Mouse (Mus musculus): ENCODE measurements around the gene Rpgrip1l.

DNA sequence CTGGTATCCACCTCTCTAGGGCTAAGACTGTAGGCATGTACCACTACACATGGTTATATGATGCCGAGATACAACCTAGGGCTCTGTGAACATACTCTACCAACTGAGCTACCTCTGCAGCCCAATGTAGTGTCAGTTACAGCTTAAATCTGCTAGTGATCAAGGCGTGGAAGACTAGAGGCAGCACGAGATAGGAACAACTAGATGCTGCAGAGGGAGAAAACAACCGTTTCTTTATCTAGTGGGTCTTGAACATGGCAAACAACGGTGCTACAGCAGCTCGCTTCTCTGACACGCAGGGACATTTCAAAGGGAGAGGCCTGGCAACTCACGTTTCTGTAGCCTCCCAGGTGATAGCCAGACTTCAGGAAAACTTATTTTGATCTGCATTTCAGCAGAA, 31.5 kb downstream of the Rpgrip1l start:
- TF ChIP-seq CTCF (IDR thresholded peaks at IDR 0.05; ENCODE audit: low read depth, low read length) (no peak), POLR2AphosphoS5 (IDR thresholded peaks at IDR 0.05; ENCODE audit: insufficient replicate concordance, low read depth, low read length) (no peak)

All from G1E (cell line).